Mouse (Mus musculus) spleen, adult 18-20 months (tissue): Measurements from ENCODE around the gene Tbl1xr1.

ENCODE experiments used
- DNase-seq, 2 experiments: peaks; one replicate each; pipeline ENCODE4 v3.0.0; 2022; ENCODE audit warnings: mixed read lengths in 2 of 2

The Tbl1xr1 gene

DNA sequence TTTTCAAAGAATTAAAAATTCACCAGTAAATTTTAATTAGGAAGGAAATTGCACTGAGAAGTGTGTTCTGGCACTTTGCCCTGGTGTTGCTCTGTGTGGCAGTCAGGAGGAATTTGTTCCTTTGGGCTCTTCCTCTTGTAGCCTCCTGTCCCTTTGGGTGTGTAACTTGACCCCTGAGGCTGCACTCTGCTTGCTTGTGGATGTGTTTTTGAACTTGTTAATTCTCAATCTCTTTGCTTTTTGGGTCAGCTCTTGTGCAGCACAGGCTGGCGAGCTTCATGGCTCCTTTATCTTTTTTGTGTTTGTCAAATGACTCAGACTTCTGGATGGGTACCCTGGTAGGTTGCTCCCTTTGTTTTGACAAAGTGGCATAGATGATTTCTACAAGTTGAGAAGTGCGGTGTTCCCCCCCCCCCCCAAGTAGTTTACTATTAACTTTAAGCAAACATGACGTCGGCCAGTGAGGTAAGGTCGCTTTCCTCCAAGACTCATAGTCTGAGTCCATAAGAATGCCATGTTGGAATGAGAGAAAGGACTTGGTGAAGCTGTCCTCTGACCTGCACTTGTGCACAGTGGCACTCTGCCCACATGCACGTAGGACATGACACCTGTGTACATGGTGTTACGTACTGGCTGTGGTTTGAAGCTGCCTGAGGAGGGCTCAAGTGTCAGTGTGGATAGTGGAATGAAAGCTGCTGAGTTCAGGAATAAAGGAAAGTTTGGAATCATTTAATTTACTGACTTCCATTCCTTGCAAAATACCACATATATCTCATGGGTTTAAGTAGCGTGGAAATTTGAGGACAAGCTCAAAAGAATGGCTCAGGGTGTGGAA is 14.2 kb downstream of the Tbl1xr1 start:
- no peak for DNase-seq

- no peak for DNase-seq
Observed at GRCm38 (mm10) chr3:22091266-22091550, 14.8 kb downstream of the Tbl1xr1 start.

- DNase-seq = no peak
Observed at GRCm38 (mm10) chr3:22091681-22092080, 15.2 kb downstream of the Tbl1xr1 start.

DNA sequence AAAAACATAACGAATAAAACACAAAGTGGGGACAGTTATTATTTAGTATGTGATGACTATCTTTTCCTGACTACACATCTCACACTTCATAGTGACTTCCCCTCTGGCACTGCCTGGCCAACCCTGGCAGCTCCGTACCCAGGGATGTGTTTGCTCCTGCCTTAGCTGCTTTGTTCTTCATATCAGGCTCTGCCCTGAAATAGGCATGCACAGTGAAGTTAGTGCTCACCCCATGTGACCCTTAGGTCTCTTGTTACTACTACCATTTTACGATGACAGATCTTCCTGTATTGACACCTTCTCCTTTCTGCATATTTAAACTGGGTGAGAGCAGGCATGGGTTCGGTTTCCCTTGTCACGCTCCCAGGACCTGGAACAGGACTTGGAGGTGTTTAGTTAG is 16.3 kb downstream of the Tbl1xr1 start:
- DNase-seq = no peak

DNA sequence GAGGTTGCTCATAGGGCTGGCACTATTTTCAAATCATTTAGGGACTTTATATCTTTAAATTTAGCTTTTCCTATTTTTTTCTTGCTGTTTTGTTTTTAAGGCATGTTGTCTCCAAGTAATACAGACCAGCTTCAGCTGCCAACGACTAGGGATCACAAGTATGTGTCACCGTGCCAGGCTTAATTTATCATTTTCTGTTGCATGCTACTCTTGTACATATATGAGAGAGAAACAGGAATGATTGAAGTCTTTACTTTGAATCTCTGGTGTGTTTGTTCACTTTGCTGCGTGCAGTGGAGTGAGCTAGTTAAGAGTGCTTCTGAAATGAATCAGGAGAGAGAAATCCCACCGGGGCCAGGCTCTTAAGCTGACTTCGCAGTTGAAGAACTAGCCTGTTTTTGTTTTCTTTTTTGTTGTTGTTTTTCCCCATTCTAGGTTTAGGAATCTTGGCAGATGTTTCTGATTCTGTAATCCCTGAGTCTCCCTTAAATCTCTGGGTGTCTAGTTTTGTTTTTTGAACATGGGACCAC is 27.6 kb downstream of the Tbl1xr1 start:
- no peak for DNase-seq

- no peak for DNase-seq
Observed at GRCm38 (mm10) chr3:22105471-22105870, 29.0 kb downstream of the Tbl1xr1 start.

GRCm38 (mm10) chr3:22108013-22108412 is 31.6 kb downstream of the Tbl1xr1 start:
- no peak for DNase-seq

DNA sequence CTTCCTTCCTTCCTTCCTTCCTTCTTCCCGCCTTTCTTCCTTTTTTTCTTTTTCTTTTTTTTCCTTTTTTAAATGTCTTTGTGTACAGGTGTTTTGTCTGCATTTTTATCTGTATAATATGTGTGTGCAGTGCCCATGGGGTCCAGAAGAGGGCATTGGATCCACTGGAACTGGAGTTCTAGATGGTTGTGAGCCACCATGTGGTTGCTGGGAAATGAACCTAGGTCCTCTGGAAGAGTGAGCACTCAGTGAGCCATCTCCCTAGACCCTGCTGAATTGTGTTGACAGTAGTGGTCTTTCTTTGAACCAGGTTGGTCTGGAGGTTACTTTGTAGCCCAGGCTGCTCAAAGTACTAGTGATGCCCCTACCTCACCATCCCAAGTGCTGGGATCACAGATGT is 33.2 kb downstream of the Tbl1xr1 start:
- DNase-seq = no peak

DNA sequence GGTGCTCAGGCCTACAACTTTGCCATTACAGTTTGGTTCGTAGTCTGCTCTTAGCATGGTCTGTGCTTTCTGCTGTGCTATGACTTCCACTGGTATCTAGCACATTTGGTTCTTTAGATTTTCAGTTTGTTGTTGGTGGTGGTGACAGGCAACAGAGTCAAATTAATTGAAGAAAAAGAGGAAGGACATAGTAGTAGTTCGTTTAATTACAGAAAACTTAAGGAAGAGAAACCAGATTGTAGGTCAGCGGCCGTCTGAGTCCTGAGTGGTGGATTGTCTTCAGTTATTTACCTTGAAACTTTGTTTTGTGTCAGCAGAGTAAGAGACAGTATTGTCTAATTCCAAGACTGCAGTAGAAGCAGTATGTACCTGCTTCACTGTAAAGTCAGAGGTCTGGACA is 37.3 kb downstream of the Tbl1xr1 start:
- DNase-seq = no peak

GRCm38 (mm10) chr3:22115221-22115620 is 38.8 kb downstream of the Tbl1xr1 start:
- no peak for DNase-seq

DNA sequence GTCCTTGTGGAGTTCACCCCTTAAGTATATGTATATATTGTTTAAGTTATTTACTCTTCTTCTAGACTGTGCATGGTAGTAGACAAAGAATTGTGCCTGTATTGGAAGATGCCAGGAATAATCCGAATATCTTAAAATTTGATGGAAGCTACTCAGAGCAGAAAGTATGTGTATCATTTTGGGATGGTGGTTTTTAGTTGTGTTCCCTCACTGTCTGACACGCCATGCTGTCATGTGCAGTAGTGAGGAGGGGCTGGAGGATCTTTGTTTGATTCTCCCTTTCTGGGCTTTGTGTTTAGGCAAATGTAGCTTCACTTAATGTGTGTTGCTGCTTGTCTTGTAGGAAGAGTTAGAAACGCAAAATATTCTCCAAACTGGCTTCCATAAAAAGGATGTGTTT is 39.2 kb downstream of the Tbl1xr1 start:
- no peak for DNase-seq

DNA sequence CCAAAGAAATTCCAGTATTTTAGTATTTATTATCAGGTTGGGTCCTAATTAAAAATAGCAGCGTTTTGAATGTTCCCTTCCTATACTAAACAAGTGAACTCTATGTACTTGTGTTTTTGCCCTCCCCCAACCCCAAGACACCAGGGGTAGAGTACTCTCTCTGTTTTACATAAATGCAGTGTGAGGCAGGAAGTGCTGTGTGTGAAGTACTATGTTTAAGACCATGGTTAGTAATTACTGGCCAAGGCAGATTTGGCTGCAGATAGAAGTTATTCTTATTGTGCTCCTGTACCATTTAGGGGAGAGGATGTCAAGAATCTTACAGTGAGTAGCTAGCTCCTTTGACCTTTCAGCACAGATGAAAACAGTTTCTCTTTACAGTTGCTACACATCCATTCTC is 39.7 kb downstream of the Tbl1xr1 start:
- DNase-seq = no peak

DNA sequence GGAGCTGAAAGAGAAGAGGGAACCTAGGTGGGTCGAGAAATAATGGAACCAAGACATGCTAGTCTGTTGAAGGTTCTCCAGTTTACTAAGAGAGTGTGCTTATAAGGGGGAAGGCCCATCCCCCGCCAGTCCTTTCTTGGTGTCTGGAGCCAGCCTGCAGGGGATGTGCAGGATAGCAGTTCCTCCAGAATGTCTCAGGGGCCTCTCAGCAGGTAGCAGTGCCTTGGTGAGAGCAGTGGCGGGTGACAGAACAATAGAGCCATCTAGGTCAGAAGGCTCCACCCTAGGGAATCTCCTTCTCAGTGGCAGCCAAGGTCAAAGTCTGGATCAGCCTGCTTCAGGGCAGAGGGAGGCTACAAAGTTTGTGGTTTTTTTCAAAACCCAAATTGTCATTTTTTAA is 45.3 kb downstream of the Tbl1xr1 start:
- DNase-seq = no peak

DNA sequence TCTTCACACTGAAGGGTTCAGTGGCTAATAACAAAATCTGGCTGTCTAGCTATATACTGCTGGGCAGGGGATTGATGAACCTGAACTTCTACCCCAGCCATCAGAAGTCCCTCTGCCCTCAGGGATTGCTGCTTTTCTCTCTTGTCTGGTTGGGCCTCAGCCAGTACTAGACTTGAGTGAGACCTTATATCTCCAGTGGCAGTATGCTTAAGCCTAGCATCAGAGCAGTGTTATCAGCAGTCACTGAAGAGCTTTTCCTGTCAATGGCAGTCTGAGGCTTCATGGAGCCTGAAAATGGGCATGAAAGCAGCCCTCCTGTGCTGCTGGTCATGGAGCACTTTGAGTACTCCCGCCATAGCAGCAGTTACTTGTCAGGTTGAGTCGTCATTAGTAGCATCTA is 46.7 kb downstream of the Tbl1xr1 start:
- no peak for DNase-seq

DNA sequence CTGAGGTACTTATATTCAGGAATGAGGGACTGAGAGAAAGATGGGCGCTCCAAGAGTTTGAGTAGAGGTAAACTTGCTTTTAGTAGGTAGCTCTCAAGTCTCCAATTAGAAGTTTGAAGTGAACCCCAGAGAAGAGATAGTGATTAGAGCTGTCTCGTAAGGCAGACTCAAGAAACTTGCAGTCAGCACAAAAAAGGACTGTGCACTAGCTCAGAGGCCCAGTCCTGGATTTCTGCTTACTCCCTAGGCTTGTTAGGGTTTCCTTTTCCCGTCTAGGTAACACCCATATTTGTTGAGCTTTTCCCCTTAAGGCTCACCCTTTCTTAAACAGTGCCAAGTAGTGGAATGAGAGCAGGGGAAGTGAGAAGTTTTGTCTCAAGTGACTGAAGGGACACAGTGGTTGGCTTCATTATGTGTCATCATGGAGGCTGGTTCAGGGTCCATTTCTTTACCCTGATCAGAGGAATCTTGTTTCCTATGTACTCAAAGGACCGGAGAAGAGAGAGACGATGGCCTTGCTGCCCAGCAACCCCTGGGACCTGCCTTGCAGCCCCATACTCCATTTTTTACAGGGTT is 49.9 kb downstream of the Tbl1xr1 start:
- no peak for DNase-seq

- no peak for DNase-seq
Observed at GRCm38 (mm10) chr3:22131277-22131676, 54.8 kb downstream of the Tbl1xr1 start.

- no peak for DNase-seq
Observed at GRCm38 (mm10) chr3:22133626-22134025, 57.2 kb downstream of the Tbl1xr1 start.

- no peak for DNase-seq
Observed at GRCm38 (mm10) chr3:22137793-22138579, 61.5 kb downstream of the Tbl1xr1 start.

DNA sequence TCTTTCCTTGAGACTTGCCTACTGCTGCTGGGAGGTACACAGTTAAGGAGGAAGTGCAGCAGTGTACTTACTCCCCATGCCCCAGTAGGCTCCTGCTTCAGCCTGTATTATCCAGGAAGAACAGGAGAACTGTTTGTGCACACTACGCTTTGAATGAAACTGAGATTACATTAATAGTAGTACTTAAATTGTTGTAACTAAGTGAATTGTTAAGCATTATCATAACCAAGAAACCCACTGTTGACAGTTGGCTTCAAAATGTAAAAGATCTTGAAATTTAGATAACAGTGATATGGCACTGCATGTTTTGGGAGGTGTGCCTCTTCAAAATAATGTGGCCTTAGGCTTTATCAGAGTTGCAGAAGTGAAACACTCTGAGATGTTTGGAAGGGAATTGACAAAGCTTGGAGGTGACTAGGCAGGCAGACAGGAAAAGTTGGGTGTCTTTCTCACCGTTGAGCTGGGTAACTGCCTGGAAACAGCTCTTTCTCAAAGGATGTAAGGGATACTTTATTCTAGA is 62.2 kb downstream of the Tbl1xr1 start:
- no peak for DNase-seq

DNA sequence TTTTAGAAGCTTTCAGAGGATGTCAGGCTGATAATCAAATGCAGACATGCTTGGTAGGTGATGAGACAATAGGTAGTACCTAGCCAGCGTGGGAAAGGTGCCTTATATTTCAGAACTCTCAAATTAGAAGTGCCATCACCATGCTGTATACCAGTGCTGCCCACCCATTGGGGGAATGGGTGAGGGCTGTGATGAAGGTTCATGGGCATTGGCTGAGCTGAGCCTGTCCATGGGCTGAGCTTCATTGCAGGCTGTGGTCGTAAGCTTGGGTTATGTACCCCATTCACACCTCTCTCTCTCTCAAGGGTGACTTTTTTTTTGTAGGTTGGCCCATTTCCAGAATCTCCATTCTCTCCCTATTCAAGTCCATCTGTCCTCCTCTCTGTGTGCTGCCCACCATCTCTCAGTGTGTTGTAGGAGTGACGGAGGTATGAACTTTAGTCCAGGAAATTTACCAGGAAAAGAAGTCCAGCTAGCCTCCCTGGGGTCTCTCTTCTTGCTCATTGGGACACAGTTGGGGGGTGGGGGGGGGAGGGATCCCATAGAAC is 63.7 kb downstream of the Tbl1xr1 start:
- no peak for DNase-seq

GRCm38 (mm10) chr3:22141984-22142719 is 65.7 kb downstream of the Tbl1xr1 start:
- no peak for DNase-seq

GRCm38 (mm10) chr3:22142846-22143641 is 66.6 kb downstream of the Tbl1xr1 start:
- peak in 1 of 2 experiments; percentile 36 for DNase-seq
